Mouse (Mus musculus) bone marrow macrophage, adult 2 months (primary cell): ENCODE measurements around the gene Csnk1g2.

Experiments
- CTCF ChIP-seq: IDR thresholded peaks from 2 replicates; pipeline ENCODE4 v1.5.1; 2012; ENCODE audit warnings: low read depth, mild to moderate bottlenecking, low read length, moderate library complexity
- POLR2A ChIP-seq: IDR thresholded peaks from 2 replicates; pipeline ENCODE4 v1.6.1; 2012; ENCODE audit warnings: mild to moderate bottlenecking, low read depth, low read length, borderline replicate concordance

DNA sequence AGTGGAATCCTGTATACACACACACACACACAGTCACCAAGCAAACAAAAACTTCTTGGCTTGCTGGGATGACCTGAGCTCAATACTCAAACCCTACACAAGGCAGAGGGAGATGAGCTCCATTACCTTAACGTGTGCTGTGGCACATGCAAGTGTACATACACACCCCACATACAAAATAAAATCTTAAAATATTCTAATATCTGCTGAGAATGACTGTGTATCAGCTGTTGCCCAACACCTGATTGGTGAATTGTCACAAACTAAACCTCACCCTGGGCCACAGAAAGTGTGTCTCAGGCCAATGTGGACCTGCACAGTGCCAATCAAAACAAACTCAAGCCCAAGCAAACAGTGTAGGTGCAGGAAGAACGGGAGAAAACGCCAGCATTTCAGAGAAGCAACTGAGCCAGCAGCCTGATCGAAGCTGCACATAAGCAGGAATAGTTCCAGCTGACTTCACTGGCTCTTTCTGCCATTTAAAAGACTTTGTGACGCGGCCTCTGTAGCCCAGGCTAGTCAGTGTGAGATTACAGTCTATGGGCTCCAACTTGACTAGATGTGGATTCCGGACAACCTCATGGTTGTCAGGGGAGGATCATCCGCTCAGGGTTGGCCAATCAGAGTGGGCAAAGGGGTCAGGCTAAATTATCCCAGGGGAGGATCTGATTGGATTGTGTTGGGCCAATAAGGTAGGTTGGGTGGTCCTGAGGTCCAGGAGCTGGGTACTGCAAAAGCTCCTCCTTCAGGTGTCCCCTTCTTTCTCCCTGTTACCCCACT lies 3.0 kb upstream of the Csnk1g2 start:
- TF ChIP-seq POLR2A (no peak), CTCF (no peak)
